Mouse (Mus musculus) neural tube, embryonic 12.5 days (tissue): ENCODE results near the gene Pwwp2b. TPM values are rescaled to one million over a fixed set of nuclear protein-coding genes. Genes with fewer than 3 reads are reported as not detected.
A peak's percentile ranks its signal among the peaks of the same experiment; 100 is the strongest.

Source experiments
- ATAC-seq: fragments of 200-750 bp; cut with Nextera tagmentation; 2 replicates; pipeline ENCODE4 v1.8.0; 2017; ENCODE audit warnings: low read depth, mild to moderate bottlenecking, moderate TSS enrichment, moderate library complexity; ENCODE audit not compliant: low FRiP score
- H3K27ac ChIP-seq: fragments of 300-500 bp; sonication (generic); 2 replicates; pipeline ENCODE4 v1.5.1; 2016
- H3K27me3 ChIP-seq: fragments of 300-500 bp; sonication (generic); replicated peaks from 2 replicates; pipeline ENCODE4 v1.6.1; 2016; ENCODE audit warnings: mild to moderate bottlenecking
- H3K36me3 ChIP-seq: fragments of 300-500 bp; sonication (generic); 2 replicates; pipeline ENCODE4 v1.6.1; 2016; ENCODE audit warnings: mild to moderate bottlenecking
- H3K4me1 ChIP-seq: fragments of 300-500 bp; sonication (generic); 2 replicates; pipeline ENCODE4 v1.6.1; 2016
- H3K4me2 ChIP-seq: fragments of 300-500 bp; sonication (generic); replicated peaks from 2 replicates; pipeline ENCODE4 v1.6.1; 2016; ENCODE audit warnings: mild to moderate bottlenecking
- H3K4me3 ChIP-seq: fragments of 300-500 bp; sonication (generic); 2 replicates; pipeline ENCODE4 v1.5.1; 2016
- H3K9ac ChIP-seq: fragments of 300-500 bp; sonication (generic); 2 replicates; pipeline ENCODE4 v1.6.1; 2016; ENCODE audit warnings: mild to moderate bottlenecking
- H3K9me3 ChIP-seq: fragments of 300-500 bp; sonication (generic); 2 replicates; pipeline ENCODE4 v1.6.1; 2016; ENCODE audit warnings: mild to moderate bottlenecking
- WGBS: fragments of 180-500 bp; shearing (Covaris S2); methylation state at CpG from one replicate; pipeline ENCODE4 v1.1.7; 2016; 5-methylcytosine and 5-hydroxymethylcytosine counted together
- polyA plus RNA-seq: library from polyadenylated mRNA; unstranded; fragments of >200 nt; fragmentation: Nextera tagmentation; extraction: Ambion mirVana; gene quantifications from 2 replicates; pipeline ENCODE4 v1.2.1, GENCODE M21; 2016

Gene Pwwp2b
- polyA plus RNA-seq, 1 experiment from 2014 or later = 4.9 TPM

DNA sequence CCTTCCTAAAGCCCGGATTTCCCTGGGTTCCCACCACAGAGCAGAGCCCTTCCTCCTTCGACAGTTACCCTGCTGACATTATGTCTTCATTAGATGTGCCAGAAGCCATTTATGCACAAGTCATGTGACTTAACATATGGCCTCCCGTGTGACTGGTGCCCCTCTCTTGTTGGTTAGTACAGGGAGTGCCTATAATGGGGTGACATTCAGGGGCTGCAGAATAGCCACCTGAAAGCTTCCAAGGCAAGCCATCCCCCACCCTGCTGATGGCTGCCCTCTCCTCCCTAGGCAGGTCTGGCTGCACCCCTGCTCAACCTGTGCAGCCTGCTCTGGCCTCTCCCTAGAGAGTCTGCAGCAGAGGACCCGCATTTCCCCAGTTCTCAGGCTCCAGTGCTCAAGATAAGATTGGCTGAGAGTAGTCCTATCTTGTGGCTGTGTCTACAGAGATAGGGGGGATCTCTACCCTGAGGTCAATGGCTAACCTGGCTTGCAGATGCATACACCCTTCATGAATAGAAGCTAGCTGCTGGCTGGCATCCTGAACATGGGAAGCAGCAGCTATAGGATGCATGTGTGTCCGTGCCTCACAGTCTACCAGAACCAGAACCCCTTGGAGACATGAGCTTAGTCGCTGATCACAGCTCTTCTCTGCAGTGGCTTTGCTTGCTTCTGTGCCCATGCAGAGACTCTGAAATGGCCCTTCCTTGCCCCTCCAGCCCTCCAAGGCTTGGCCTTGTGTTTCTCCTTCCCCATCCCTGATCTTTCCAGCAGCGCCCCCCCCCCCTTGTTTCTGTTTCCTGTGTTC is 1.3 kb downstream of the Pwwp2b start:
- H3K4me3 ChIP-seq = peak overlapping the region; percentile 58; the same call in 1 of the 2 replicates
- peaks cover 41% of the 10 kb centered on the region for H3K27me3 ChIP-seq
- H3K27ac ChIP-seq = no peak overlapping the region
- no peaks in the 10 kb centered on the region for H3K36me3 ChIP-seq
- WGBS = 40% methylated on average over 7 of the region's 7 CpGs
- ATAC-seq = no peak
- peaks cover 35% of the 10 kb centered on the region for H3K4me1 ChIP-seq
- H3K4me2 ChIP-seq = peak overlapping the region; percentile 95
- H3K9ac ChIP-seq = 0 out of 2 replicates have a peak overlapping the region, but pooled peaks have one; percentile 85
- no peaks in the 10 kb centered on the region for H3K9me3 ChIP-seq

DNA sequence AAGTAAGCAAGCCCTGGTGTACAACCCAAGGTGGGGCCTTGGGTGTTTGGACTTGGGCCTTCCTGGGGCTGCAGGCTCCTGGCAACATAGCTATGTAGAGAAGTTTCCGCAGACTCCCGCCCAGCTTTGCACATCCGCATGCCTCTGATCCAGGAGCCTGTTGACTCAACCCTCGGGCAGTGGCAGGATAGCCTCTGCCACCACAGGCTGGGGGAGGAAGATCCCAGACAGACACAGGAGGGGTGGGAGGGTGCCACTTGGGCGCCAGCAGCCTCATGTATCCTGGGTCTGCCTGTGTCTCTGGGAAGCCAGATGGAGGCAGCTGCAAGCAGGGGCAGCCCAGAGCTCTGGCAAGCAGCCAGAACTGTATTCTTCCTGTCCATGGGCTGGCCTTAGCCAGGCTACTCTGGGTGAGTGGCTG is 3.6 kb downstream of the Pwwp2b start:
- H3K4me2 ChIP-seq = no peak overlapping the region
- no peak for ATAC-seq
- no peak overlapping the region for H3K4me3 ChIP-seq
- H3K27ac ChIP-seq = no peak overlapping the region
- no peak overlapping the region for H3K9ac ChIP-seq
- H3K36me3 ChIP-seq = peaks cover 13% of the 10 kb centered on the region; the same call in 1 of the 2 replicates
- H3K9me3 ChIP-seq = no peaks in the 10 kb centered on the region
- peaks cover 33% of the 10 kb centered on the region for H3K4me1 ChIP-seq
- 73% methylated on average over 5 of the region's 5 CpGs for WGBS
- H3K27me3 ChIP-seq = peaks cover 23% of the 10 kb centered on the region

DNA sequence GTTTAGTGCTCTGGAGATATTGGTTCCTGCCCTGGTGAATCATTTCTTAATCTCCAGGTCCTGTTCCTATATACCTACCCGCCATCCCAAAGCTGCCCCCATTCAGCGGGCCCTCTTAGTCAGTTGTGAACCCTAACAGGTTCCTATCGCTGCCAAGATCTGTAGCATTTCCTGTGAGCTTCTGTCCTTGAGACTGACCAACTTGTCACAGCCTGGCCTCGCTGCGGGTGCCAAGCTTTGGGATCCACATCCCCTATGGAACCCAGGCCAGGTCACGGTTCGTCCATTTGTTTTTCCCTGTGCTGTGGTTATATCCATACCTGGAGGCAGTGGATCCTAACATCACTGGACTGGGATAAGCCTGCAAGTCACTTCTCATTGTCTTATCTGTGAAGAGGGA is 4.3 kb downstream of the Pwwp2b start:
- H3K27me3 ChIP-seq = peaks cover 16% of the 10 kb centered on the region
- H3K36me3 ChIP-seq = peaks cover 13% of the 10 kb centered on the region; the same call in 1 of the 2 replicates
- 94% methylated on average over 7 of the region's 7 CpGs for WGBS
- no peak overlapping the region for H3K4me2 ChIP-seq
- no peaks in the 10 kb centered on the region for H3K9me3 ChIP-seq
- H3K4me3 ChIP-seq = no peak overlapping the region
- no peak overlapping the region for H3K9ac ChIP-seq
- no peak for ATAC-seq
- no peak overlapping the region for H3K27ac ChIP-seq
- peaks cover 26% of the 10 kb centered on the region for H3K4me1 ChIP-seq

GRCm38 (mm10) chr7:139252986-139253385 is 4.7 kb downstream of the Pwwp2b start:
- H3K9ac ChIP-seq = no peak overlapping the region
- WGBS = 76% methylated on average over 9 of the region's 9 CpGs
- no peak overlapping the region for H3K27ac ChIP-seq

DNA sequence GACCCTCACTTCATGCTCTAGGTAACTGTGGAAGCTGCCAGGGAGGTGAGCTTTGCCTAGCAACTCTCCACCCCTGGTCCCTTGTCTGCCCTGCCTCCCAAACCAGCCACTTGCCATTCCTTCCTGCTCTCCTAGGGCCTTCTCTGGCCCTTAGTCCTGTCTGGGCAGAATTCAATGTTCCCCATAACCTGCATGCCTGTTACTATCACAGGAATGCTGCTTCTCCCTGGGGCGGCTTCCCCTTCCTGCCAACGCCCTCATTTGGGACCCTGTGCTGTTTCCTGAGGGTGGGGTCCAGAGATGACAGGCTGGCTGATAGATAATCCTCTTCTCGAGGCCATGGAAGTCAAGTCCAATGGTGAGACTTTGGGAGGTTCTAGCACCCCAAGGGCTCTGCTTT is 5.2 kb downstream of the Pwwp2b start:
- WGBS = 74% methylated on average over 3 of the region's 3 CpGs
- no peak for ATAC-seq
- peaks cover 22% of the 10 kb centered on the region for H3K4me1 ChIP-seq

More at GRCm38 (mm10) chr7:139252986-139253385, 4.7 kb downstream of the Pwwp2b start:
- no peak for ATAC-seq
- Histone ChIP-seq H3K36me3 (peaks cover 13% of the 10 kb centered on the region; the same call in 1 of the 2 replicates), H3K4me2 (no peak overlapping the region), H3K4me1 (peaks cover 22% of the 10 kb centered on the region), H3K27me3 (peaks cover 14% of the 10 kb centered on the region), H3K4me3 (no peak overlapping the region), H3K9me3 (no peaks in the 10 kb centered on the region)

GRCm38 (mm10) chr7:139254626-139255025 is 6.3 kb downstream of the Pwwp2b start:
- no peak for ATAC-seq
- Histone ChIP-seq H3K9ac (no peak overlapping the region), H3K27ac (no peak overlapping the region), H3K4me1 (peaks cover 12% of the 10 kb centered on the region), H3K4me3 (no peak overlapping the region), H3K27me3 (peaks cover 10% of the 10 kb centered on the region), H3K9me3 (no peaks in the 10 kb centered on the region), H3K36me3 (peaks cover 13% of the 10 kb centered on the region; the same call in 1 of the 2 replicates), H3K4me2 (no peak overlapping the region)
- 85% methylated on average over 5 of the region's 5 CpGs for WGBS

More for the DNA sequence above, 5.2 kb downstream of the Pwwp2b start:
- peaks cover 13% of the 10 kb centered on the region; the same call in 1 of the 2 replicates for H3K36me3 ChIP-seq
- H3K27me3 ChIP-seq = peaks cover 14% of the 10 kb centered on the region
- no peak overlapping the region for H3K4me2 ChIP-seq
- no peak overlapping the region for H3K9ac ChIP-seq
- H3K27ac ChIP-seq = no peak overlapping the region
- no peaks in the 10 kb centered on the region for H3K9me3 ChIP-seq
- H3K4me3 ChIP-seq = no peak overlapping the region

- H3K9me3 ChIP-seq = peaks cover 7% of the 10 kb centered on the region
- no peaks in the 10 kb centered on the region for H3K4me1 ChIP-seq
- no peak overlapping the region for H3K4me2 ChIP-seq
- no peaks in the 10 kb centered on the region for H3K27me3 ChIP-seq
- peaks cover 13% of the 10 kb centered on the region; the same call in 1 of the 2 replicates for H3K36me3 ChIP-seq
- 81% methylated on average over 10 of the region's 10 CpGs for WGBS
- no peak overlapping the region for H3K9ac ChIP-seq
- H3K27ac ChIP-seq = no peak overlapping the region
- no peak for ATAC-seq
- no peak overlapping the region for H3K4me3 ChIP-seq
These were observed 9.7 kb downstream of the Pwwp2b start for GRCm38 (mm10) chr7:139257752-139258542.

GRCm38 (mm10) chr7:139264337-139264736 is 16.1 kb downstream of the Pwwp2b start:
- no peaks in the 10 kb centered on the region for H3K36me3 ChIP-seq
- no peak overlapping the region for H3K4me2 ChIP-seq
- no peaks in the 10 kb centered on the region for H3K4me1 ChIP-seq
- peaks cover 7% of the 10 kb centered on the region for H3K9me3 ChIP-seq
- H3K9ac ChIP-seq = no peak overlapping the region
- no peak overlapping the region for H3K4me3 ChIP-seq
- WGBS = 59% methylated on average over 4 of the region's 4 CpGs
- H3K27me3 ChIP-seq = no peaks in the 10 kb centered on the region
- H3K27ac ChIP-seq = no peak overlapping the region
- ATAC-seq = no peak

DNA sequence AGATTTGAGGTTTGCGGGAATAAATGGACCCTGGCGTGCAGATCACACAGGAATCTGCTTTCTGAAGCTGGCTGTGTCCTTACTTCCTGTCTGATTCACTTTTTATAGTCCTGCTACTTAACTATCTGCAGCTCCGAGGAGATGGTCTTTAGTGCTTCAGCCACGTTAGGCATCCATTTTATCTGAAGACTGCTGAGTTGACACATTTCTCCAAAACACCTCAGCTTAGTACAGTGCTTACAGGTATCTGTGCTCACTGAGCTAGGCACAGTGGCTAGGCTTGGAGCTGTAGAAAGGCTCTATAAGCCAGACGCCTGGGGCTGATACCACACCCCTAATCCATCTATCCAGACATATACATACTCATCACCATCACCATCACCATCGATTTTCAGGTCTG is 17.4 kb downstream of the Pwwp2b start:
- Histone ChIP-seq H3K27me3 (no peaks in the 10 kb centered on the region), H3K4me1 (no peaks in the 10 kb centered on the region), H3K27ac (no peak overlapping the region), H3K4me2 (no peak overlapping the region), H3K36me3 (no peaks in the 10 kb centered on the region), H3K4me3 (no peak overlapping the region), H3K9me3 (peaks cover 6% of the 10 kb centered on the region), H3K9ac (no peak overlapping the region)
- no peak for ATAC-seq
- WGBS = 72% methylated on average over 6 of the region's 6 CpGs

GRCm38 (mm10) chr7:139266431-139266830 is 18.1 kb downstream of the Pwwp2b start:
- WGBS = 84% methylated on average over 6 of the region's 6 CpGs
- no peaks in the 10 kb centered on the region for H3K36me3 ChIP-seq
- H3K27ac ChIP-seq = no peak overlapping the region
- H3K4me1 ChIP-seq = no peaks in the 10 kb centered on the region
- H3K4me2 ChIP-seq = no peak overlapping the region
- H3K27me3 ChIP-seq = no peaks in the 10 kb centered on the region
- H3K9ac ChIP-seq = no peak overlapping the region
- no peaks in the 10 kb centered on the region for H3K9me3 ChIP-seq
- no peak overlapping the region for H3K4me3 ChIP-seq
- no peak for ATAC-seq

DNA sequence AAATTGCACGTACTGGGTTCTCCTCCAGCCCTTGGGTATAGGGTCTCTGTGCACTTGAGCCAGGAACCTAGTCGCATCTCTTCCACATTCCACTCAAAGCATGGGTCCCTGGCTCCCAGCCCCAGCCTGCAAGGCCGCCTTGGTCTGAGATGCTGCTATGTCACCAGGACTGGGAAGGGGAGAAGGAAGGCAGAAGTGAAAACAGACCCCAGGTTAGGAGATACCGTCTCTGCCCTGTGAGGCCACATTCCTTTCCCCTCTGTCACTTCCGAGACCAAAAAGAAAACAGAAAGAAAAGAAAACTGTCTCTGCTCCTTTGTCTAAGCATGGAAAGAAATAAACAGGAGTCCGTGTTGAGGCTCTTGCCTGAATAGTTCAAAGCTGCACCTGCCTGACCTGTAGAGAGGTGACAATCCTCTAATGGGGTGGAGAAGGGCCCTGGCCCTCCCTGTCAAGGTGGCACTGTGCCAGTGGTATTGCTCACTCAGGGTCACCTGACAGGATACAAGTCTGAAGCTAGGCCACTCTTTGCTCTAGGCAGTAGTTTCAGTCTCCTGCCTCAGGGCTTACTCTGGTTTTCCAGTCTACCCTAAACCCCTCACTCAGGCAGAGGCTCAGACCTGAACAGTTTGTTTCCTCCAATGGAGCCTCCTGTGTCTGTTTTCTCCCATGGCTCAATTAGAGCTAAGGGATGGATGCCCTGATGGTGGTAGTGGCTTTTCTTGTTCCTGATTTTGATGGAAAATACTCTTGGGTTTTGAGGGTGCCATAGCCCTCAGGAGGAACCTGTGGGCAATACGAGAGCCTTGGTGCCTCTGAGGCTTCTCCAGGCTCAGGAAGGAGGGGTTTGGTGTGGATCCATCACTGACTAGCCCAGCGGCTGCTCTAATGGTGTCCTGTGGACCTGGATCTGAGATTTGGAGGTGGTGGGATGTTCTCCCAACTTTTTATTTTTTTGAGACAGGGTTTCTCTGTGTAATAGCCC is 18.9 kb downstream of the Pwwp2b start:
- Histone ChIP-seq H3K9ac (no peak overlapping the region), H3K4me3 (no peak overlapping the region), H3K27ac (no peak overlapping the region), H3K4me2 (no peak overlapping the region), H3K27me3 (no peaks in the 10 kb centered on the region), H3K4me1 (no peaks in the 10 kb centered on the region), H3K36me3 (no peaks in the 10 kb centered on the region), H3K9me3 (no peaks in the 10 kb centered on the region)
- WGBS = 71% methylated on average over 8 of the region's 8 CpGs
- ATAC-seq = no peak
